Mouse (Mus musculus): ENCODE data around the gene Ccdc88a. TPM values are rescaled to one million over a fixed set of nuclear protein-coding genes. Genes with fewer than 3 reads are reported as not detected.
A peak's percentile ranks its signal among the peaks of the same experiment; 100 is the strongest.

Ccdc88a gene
- polyA plus RNA-seq, 1 experiment from 2014 or later: 9.1 TPM

DNA sequence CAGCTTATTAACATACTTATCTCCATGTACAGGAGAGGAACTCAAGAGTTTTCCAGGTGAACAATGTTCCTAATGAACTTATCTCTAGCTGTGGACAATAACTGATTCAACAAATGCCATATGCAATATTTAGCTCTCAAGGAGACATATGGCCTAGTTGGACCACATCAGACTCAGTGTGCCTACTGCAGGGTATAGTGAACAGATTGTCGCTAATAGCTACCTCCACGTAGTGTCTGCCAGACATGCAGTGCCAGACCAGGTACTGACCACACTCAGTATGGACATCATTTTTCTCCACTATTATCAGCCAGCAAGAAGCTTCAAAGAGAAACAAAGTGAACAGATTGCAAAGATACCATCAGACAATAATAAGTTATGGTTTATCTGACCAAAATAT is 22.6 kb upstream of the Ccdc88a start:
- Histone ChIP-seq H3K9me3 (ENCODE audit: control insufficient read depth, low read length) (no peaks in the 10 kb centered on the region), H3K4me3 (ENCODE audit: low read depth, low read length) (no peak overlapping the region), H3K9ac (ENCODE audit: low read length) (no peak overlapping the region), H3K27ac (replicated peaks) (no peak overlapping the region), H3K4me2 (replicated peaks; ENCODE audit: low read depth) (no peak overlapping the region), H3K27me3 (ENCODE audit: control insufficient read depth, insufficient read depth, low read length) (no peaks in the 10 kb centered on the region), H3K36me3 (ENCODE audit: control insufficient read depth, insufficient read depth, low read length) (no peaks in the 10 kb centered on the region), H3K4me1 (replicated peaks; ENCODE audit: control insufficient read depth, insufficient read depth) (no peaks in the 10 kb centered on the region)
- TF ChIP-seq EP300 (optimal IDR thresholded peaks at IDR 0.05) (no peak), CTCF (IDR thresholded peaks at IDR 0.05; ENCODE audit: low read depth) (no peak)
- WGBS: 87% methylated on average over 2 of the region's 2 CpGs
- ATAC-seq (ENCODE audit: low FRiP score, low TSS enrichment): no peak
- no peak for DNase-seq (ENCODE audit: low spot score)

DNA sequence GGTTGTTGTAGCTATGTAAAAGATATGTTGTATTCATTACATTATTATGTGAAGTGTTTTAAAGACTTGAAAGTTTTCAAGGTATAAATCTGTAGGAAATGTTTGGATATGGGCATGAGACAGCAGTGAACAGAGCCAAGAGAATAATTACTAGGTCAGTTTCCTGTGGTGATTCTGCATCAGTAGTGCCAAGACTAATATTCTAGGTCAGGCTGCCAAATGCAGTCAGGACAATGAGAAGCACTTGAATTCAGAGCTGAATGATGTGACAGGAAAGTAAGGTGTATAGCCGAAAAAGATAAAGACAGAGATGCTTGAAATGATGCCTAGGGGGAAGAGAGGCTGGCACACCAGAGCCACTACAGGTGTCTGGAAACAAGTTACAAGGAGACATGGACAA is 21.2 kb upstream of the Ccdc88a start:
- TF ChIP-seq EP300 (optimal IDR thresholded peaks at IDR 0.05) (no peak), CTCF (IDR thresholded peaks at IDR 0.05; ENCODE audit: low read depth) (no peak)
- no peak for DNase-seq (ENCODE audit: low spot score)
- Histone ChIP-seq H3K4me1 (replicated peaks; ENCODE audit: control insufficient read depth, insufficient read depth) (no peaks in the 10 kb centered on the region), H3K4me3 (ENCODE audit: low read depth, low read length) (no peak overlapping the region), H3K36me3 (ENCODE audit: control insufficient read depth, insufficient read depth, low read length) (no peaks in the 10 kb centered on the region), H3K9me3 (ENCODE audit: control insufficient read depth, low read length) (no peaks in the 10 kb centered on the region), H3K9ac (ENCODE audit: low read length) (no peak overlapping the region), H3K4me2 (replicated peaks; ENCODE audit: low read depth) (no peak overlapping the region), H3K27me3 (ENCODE audit: control insufficient read depth, insufficient read depth, low read length) (no peaks in the 10 kb centered on the region), H3K27ac (replicated peaks) (no peak overlapping the region)
- WGBS: 70% methylated on average over 1 of the region's 1 CpGs
- no peak for ATAC-seq (ENCODE audit: low FRiP score, low TSS enrichment)

DNA sequence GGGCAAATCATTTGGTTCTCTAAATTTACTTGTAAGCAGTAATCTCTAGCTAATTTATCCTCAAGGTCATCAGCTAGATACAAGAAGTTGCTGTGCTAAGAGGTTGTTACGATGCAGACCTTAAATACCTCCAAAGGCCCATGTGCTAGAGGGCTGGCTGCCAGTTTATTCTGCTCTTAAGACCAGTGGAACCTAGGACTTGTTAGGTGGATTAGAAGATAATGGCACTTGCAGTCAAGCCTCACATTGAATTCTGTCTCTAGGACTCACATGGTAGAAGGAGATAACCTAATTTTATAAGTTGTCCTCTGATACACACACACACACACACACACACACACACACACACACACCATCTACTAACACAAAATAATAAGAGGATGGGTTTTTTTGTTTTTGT is 5.3 kb upstream of the Ccdc88a start:
- Histone ChIP-seq H3K4me2 (replicated peaks; ENCODE audit: low read depth) (no peak overlapping the region), H3K9ac (ENCODE audit: low read length) (no peak overlapping the region), H3K4me3 (ENCODE audit: low read depth, low read length) (no peak overlapping the region), H3K4me1 (replicated peaks; ENCODE audit: control insufficient read depth, insufficient read depth) (no peaks in the 10 kb centered on the region; the same call in 1 of the 2 replicates), H3K36me3 (ENCODE audit: control insufficient read depth, insufficient read depth, low read length) (no peaks in the 10 kb centered on the region), H3K9me3 (ENCODE audit: control insufficient read depth, low read length) (no peaks in the 10 kb centered on the region), H3K27me3 (ENCODE audit: control insufficient read depth, insufficient read depth, low read length) (no peaks in the 10 kb centered on the region), H3K27ac (replicated peaks) (no peak overlapping the region)
- TF ChIP-seq EP300 (optimal IDR thresholded peaks at IDR 0.05) (no peak), CTCF (IDR thresholded peaks at IDR 0.05; ENCODE audit: low read depth) (no peak)
- no peak for DNase-seq (ENCODE audit: low spot score)
- WGBS: 73% methylated on average over 1 of the region's 1 CpGs
- ATAC-seq (ENCODE audit: low FRiP score, low TSS enrichment): no peak

DNA sequence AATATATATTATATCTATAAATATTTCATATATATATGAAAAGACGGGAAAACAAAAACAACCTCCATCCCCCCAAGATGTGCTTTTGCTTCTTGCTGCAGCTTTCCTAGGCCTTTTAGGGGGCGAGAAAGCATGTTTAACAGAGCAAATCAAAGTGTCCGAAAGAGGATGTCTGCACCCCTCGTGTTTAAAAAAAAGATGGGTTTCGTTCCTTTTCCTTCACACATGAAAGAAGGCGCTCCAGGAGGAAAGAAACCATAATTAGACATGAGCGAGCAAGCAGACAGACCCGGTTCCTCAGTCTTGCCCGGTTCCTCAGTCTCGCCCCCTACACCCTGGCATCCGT is 435 bp upstream of the Ccdc88a start:
- Histone ChIP-seq H3K4me3 (ENCODE audit: low read depth, low read length) (peak overlapping the region; percentile 89), H3K4me1 (replicated peaks; ENCODE audit: control insufficient read depth, insufficient read depth) (no peaks in the 10 kb centered on the region), H3K27me3 (ENCODE audit: control insufficient read depth, insufficient read depth, low read length) (no peaks in the 10 kb centered on the region), H3K27ac (replicated peaks) (0 out of 2 replicates have a peak overlapping the region, but pooled peaks have one; percentile 20), H3K9me3 (ENCODE audit: control insufficient read depth, low read length) (no peaks in the 10 kb centered on the region), H3K9ac (ENCODE audit: low read length) (peak overlapping the region; percentile 83), H3K4me2 (replicated peaks; ENCODE audit: low read depth) (peak overlapping the region; percentile 83), H3K36me3 (ENCODE audit: control insufficient read depth, insufficient read depth, low read length) (no peaks in the 10 kb centered on the region)
- WGBS: 5% methylated on average over 10 of the region's 11 CpGs
- TF ChIP-seq CTCF (IDR thresholded peaks at IDR 0.05; ENCODE audit: low read depth) (no peak), EP300 (optimal IDR thresholded peaks at IDR 0.05) (no peak)
- DNase-seq (ENCODE audit: low spot score): no peak
- no peak for ATAC-seq (ENCODE audit: low FRiP score, low TSS enrichment)

DNA sequence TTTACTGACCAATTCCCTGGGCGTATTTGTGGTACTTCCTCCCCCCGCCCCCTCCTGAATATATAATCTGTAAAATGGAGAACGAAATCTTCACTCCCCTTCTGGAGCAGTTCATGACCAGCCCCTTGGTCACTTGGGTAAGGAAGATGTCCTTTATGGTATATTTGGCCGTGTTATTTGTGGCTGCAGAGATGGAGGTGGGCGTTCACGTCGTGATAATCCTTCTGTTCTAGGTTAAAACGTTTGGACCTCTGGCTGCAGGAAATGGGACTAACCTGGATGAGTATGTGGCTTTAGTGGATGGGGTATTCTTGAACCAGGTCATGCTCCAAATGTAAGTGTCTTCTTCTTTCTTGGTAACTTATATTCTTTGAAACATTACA is 807 bp downstream of the Ccdc88a start:
- Histone ChIP-seq H3K36me3 (ENCODE audit: control insufficient read depth, insufficient read depth, low read length) (no peaks in the 10 kb centered on the region), H3K9ac (ENCODE audit: low read length) (peak overlapping the region; percentile 83), H3K27ac (replicated peaks) (no peak overlapping the region), H3K27me3 (ENCODE audit: control insufficient read depth, insufficient read depth, low read length) (no peaks in the 10 kb centered on the region), H3K9me3 (ENCODE audit: control insufficient read depth, low read length) (no peaks in the 10 kb centered on the region), H3K4me2 (replicated peaks; ENCODE audit: low read depth) (peak overlapping the region; percentile 83), H3K4me1 (replicated peaks; ENCODE audit: control insufficient read depth, insufficient read depth) (no peaks in the 10 kb centered on the region), H3K4me3 (ENCODE audit: low read depth, low read length) (peak overlapping the region; percentile 89)
- ATAC-seq (ENCODE audit: low FRiP score, low TSS enrichment) (no peak), DNase-seq (ENCODE audit: low spot score) (no peak)
- TF ChIP-seq CTCF (IDR thresholded peaks at IDR 0.05; ENCODE audit: low read depth) (no peak), EP300 (optimal IDR thresholded peaks at IDR 0.05) (no peak)
- under 1% methylated on average over 8 of the region's 8 CpGs for WGBS

DNA sequence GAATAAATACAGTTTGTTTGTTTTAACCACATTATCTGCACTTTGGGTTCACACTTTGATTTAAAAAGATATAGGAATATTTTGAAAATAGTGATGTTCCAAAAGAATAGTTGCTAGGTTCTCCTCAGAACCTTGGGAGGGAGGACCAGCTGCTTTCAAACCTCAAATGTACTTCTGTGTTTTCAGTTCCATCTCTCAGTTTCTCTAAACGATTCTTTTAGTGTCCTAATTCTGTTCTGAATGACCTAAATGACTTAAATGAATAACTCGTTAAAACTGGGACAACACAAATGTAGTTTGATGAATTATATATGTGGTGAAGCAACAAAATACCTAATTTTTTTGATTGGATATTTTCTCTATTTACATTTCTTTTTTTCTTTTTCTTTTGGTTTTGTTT is 3.2 kb downstream of the Ccdc88a start:
- no peaks in the 10 kb centered on the region for H3K36me3 ChIP-seq (ENCODE audit: control insufficient read depth, insufficient read depth, low read length)
- DNase-seq (ENCODE audit: low spot score) (no peak), ATAC-seq (ENCODE audit: low FRiP score, low TSS enrichment) (no peak)
- no peaks in the 10 kb centered on the region for H3K9me3 ChIP-seq (ENCODE audit: control insufficient read depth, low read length)
- no peak for TF ChIP-seq EP300 (optimal IDR thresholded peaks at IDR 0.05)
- H3K27me3 ChIP-seq (ENCODE audit: control insufficient read depth, insufficient read depth, low read length): no peaks in the 10 kb centered on the region
- no peak overlapping the region for H3K4me2 ChIP-seq (replicated peaks; ENCODE audit: low read depth)
- H3K9ac ChIP-seq (ENCODE audit: low read length): no peak overlapping the region
- WGBS: 76% methylated on average over 2 of the region's 2 CpGs
- no peak overlapping the region for H3K27ac ChIP-seq (replicated peaks)
- no peak overlapping the region for H3K4me3 ChIP-seq (ENCODE audit: low read depth, low read length)
- no peaks in the 10 kb centered on the region for H3K4me1 ChIP-seq (replicated peaks; ENCODE audit: control insufficient read depth, insufficient read depth)

All from stomach, postnatal 0 days (tissue).